23 mouse cellular contexts compared by ENCODE assay signal in the genomic region with DNA sequence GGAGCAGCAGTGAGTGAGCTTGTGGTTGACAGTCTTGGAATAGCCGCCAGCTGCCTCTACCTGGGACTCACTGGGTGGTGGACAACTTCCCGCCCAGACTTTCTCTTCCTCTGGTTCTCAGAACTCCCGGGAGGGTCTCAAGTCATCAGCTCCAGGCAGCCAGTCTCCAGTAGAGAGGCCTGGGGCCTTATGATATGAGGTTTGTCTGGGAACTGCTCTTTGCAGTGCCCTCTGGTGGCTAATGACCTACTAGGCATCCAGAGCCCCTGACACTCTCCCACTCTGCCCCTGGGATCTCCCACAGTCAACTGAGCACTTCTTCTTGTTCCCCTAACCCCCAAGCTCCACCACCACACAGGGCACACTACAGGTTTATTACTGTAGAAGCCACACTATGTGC. TPM values are rescaled to one million over a fixed set of nuclear protein-coding genes. Genes with fewer than 3 reads are reported as not detected.
DNase-seq lines count a peak whose midpoint lies in the region; ATAC-seq and TF ChIP-seq lines count a peak whose summit lies in the region.
"Had no signal": no experiment of that assay in that cellular context is flagged by ENCODE, and none has a peak within 500 bp of the region (broad histone marks: within the 10 kb centered on the region; RNA-seq: fewer than 3 reads in every experiment).

No protein-coding gene starts in this region.

- H3K4me3 ChIP-seq in kidney, postnatal 0 days (replicated peaks; ENCODE audit: low read depth, low read length) = no peak overlapping the region
- H3K4me3 ChIP-seq in midbrain, postnatal 0 days (ENCODE audit: low read depth, low read length) = no peak overlapping the region
- no peak overlapping the region for H3K4me3 ChIP-seq in midbrain, embryonic 15.5 days
- H3K4me3 ChIP-seq in stomach, postnatal 0 days (ENCODE audit: low read depth, low read length) = no peak overlapping the region
- H3K4me3 ChIP-seq: heart, adult 2 months; hindbrain, embryonic 15.5 days; intestine, embryonic 15.5 days; limb, embryonic 15.5 days; lung, embryonic 15.5 days; midbrain, embryonic 10.5 days had no signal

- H3K27me3 ChIP-seq in kidney, postnatal 0 days (ENCODE audit: insufficient read depth, low read length) = no peaks in the 10 kb centered on the region
- H3K27me3 ChIP-seq in midbrain, postnatal 0 days (ENCODE audit: insufficient read depth, low read length) = no peaks in the 10 kb centered on the region
- H3K27me3 ChIP-seq in midbrain, embryonic 15.5 days (replicated peaks) = no peaks in the 10 kb centered on the region
- no peaks in the 10 kb centered on the region for H3K27me3 ChIP-seq in stomach, postnatal 0 days (ENCODE audit: control insufficient read depth, insufficient read depth, low read length)
- H3K27me3 ChIP-seq: hindbrain, embryonic 15.5 days; intestine, embryonic 15.5 days; limb, embryonic 15.5 days; lung, embryonic 15.5 days had no signal

- no peak overlapping the region for H3K4me2 ChIP-seq in kidney, postnatal 0 days (ENCODE audit: low read length)
- H3K4me2 ChIP-seq in midbrain, postnatal 0 days (ENCODE audit: low read depth, low read length, poor library complexity, severe bottlenecking) = no peak overlapping the region
- no peak overlapping the region for H3K4me2 ChIP-seq in midbrain, embryonic 15.5 days
- no peak overlapping the region for H3K4me2 ChIP-seq in stomach, postnatal 0 days (replicated peaks; ENCODE audit: low read depth)
- H3K4me2 ChIP-seq: hindbrain, embryonic 15.5 days; intestine, embryonic 15.5 days; limb, embryonic 15.5 days; lung, embryonic 15.5 days had no signal

- no peak for ATAC-seq in kidney, postnatal 0 days (replicated peaks; ENCODE audit: low FRiP score, low read depth)
- no peak for ATAC-seq in midbrain, postnatal 0 days (ENCODE audit: low FRiP score)
- no peak for ATAC-seq in midbrain, embryonic 15.5 days (replicated peaks)
- ATAC-seq in stomach, postnatal 0 days (ENCODE audit: low FRiP score, low TSS enrichment) = no peak
- ATAC-seq: forebrain, embryonic 16.5 days; intestine, embryonic 15.5 days had no signal

- TF ChIP-seq EP300 in stomach, postnatal 0 days (optimal IDR thresholded peaks at IDR 0.05) = no peak

- peak; percentile 42 for TF ChIP-seq CTCF in kidney, postnatal 0 days (IDR thresholded peaks at IDR 0.05; ENCODE audit: low read depth)
- peak; percentile 42 for TF ChIP-seq CTCF in midbrain, postnatal 0 days (IDR thresholded peaks at IDR 0.05)
- peak; percentile 45 for TF ChIP-seq CTCF in stomach, postnatal 0 days (IDR thresholded peaks at IDR 0.05; ENCODE audit: low read depth)

- no peaks in the 10 kb centered on the region for H3K36me3 ChIP-seq in kidney, postnatal 0 days (ENCODE audit: insufficient read depth, low read length)
- no peaks in the 10 kb centered on the region for H3K36me3 ChIP-seq in midbrain, postnatal 0 days (ENCODE audit: insufficient read depth, low read length)
- H3K36me3 ChIP-seq in midbrain, embryonic 15.5 days (replicated peaks) = no peaks in the 10 kb centered on the region
- no peaks in the 10 kb centered on the region for H3K36me3 ChIP-seq in stomach, postnatal 0 days (ENCODE audit: control insufficient read depth, insufficient read depth, low read length)
- H3K36me3 ChIP-seq: hindbrain, embryonic 15.5 days; intestine, embryonic 15.5 days; limb, embryonic 15.5 days; lung, embryonic 15.5 days; midbrain, embryonic 10.5 days had no signal

- peak; percentile 47 for DNase-seq in embryo, embryonic 10 days (ENCODE audit: low spot score)
- no peak for DNase-seq in embryo, embryonic 11 days
- DNase-seq in kidney, postnatal 0 days (ENCODE audit: low spot score) = no peak
- no peak for DNase-seq in kidney, adult 8-10 months
- DNase-seq in midbrain, postnatal 0 days (ENCODE audit: low spot score) = no peak
- no peak for DNase-seq in stomach, postnatal 0 days (ENCODE audit: low spot score)
- no peak for DNase-seq in adrenal gland, postnatal 36 days
- DNase-seq: adrenal gland, adult 2 months; cerebellum, adult 9-10 months; gastrocnemius, postnatal 14 days; heart, adult 2 months; kidney, postnatal 36 days; thymus, postnatal 25 days had no signal

- no peak overlapping the region for H3K27ac ChIP-seq in kidney, postnatal 0 days
- H3K27ac ChIP-seq in midbrain, postnatal 0 days (ENCODE audit: low read depth, low read length) = no peak overlapping the region
- no peak overlapping the region for H3K27ac ChIP-seq in midbrain, embryonic 15.5 days
- no peak overlapping the region for H3K27ac ChIP-seq in stomach, postnatal 0 days (replicated peaks)
- H3K27ac ChIP-seq: heart, adult 2 months; hindbrain, embryonic 15.5 days; intestine, embryonic 15.5 days; limb, embryonic 15.5 days; liver, embryonic 14.5 days; lung, embryonic 15.5 days; midbrain, embryonic 10.5 days had no signal

- no peaks in the 10 kb centered on the region for H3K4me1 ChIP-seq in kidney, postnatal 0 days (replicated peaks; ENCODE audit: insufficient read depth, low read length)
- no peaks in the 10 kb centered on the region for H3K4me1 ChIP-seq in midbrain, postnatal 0 days (ENCODE audit: insufficient read depth, low read length)
- H3K4me1 ChIP-seq in midbrain, embryonic 15.5 days = peaks cover 11% of the 10 kb centered on the region
- H3K4me1 ChIP-seq in stomach, postnatal 0 days (replicated peaks; ENCODE audit: control insufficient read depth, insufficient read depth) = no peaks in the 10 kb centered on the region
- H3K4me1 ChIP-seq: intestine, embryonic 15.5 days; lung, embryonic 15.5 days had no signal

- WGBS in kidney, postnatal 0 days = 58% methylated on average over 3 of the region's 3 CpGs
- WGBS in midbrain, postnatal 0 days = 61% methylated on average over 3 of the region's 3 CpGs
- WGBS in midbrain, embryonic 15.5 days = 41% methylated on average over 3 of the region's 3 CpGs
- 35% methylated on average over 3 of the region's 3 CpGs for WGBS in stomach, postnatal 0 days

- H3K9me3 ChIP-seq in kidney, postnatal 0 days (replicated peaks; ENCODE audit: low read length) = no peaks in the 10 kb centered on the region
- H3K9me3 ChIP-seq in midbrain, postnatal 0 days (ENCODE audit: low read length) = no peaks in the 10 kb centered on the region
- H3K9me3 ChIP-seq in midbrain, embryonic 15.5 days = no peaks in the 10 kb centered on the region
- no peaks in the 10 kb centered on the region for H3K9me3 ChIP-seq in stomach, postnatal 0 days (ENCODE audit: control insufficient read depth, low read length)
- H3K9me3 ChIP-seq: hindbrain, embryonic 15.5 days; intestine, embryonic 15.5 days; limb, embryonic 15.5 days; lung, embryonic 15.5 days; midbrain, embryonic 10.5 days had no signal

- H3K9ac ChIP-seq in kidney, postnatal 0 days (ENCODE audit: low read depth, low read length) = no peak overlapping the region
- H3K9ac ChIP-seq in midbrain, postnatal 0 days (replicated peaks; ENCODE audit: low read length, poor library complexity, severe bottlenecking) = no peak overlapping the region
- no peak overlapping the region for H3K9ac ChIP-seq in midbrain, embryonic 15.5 days
- no peak overlapping the region for H3K9ac ChIP-seq in stomach, postnatal 0 days (ENCODE audit: low read length)
- H3K9ac ChIP-seq: hindbrain, embryonic 15.5 days; intestine, embryonic 15.5 days; limb, embryonic 15.5 days; liver, embryonic 14.5 days; lung, embryonic 15.5 days had no signal

RNA-seq across cellular contexts. Expression of a gene that starts 27.7 kb away (rescaled TPM):
- 0.14 and 0.24 TPM in 2 replicates for polyA plus RNA-seq in kidney, postnatal 0 days (2015; fragmentation: Nextera tagmentation; extraction: Ambion mirVana)
- total RNA-seq in midbrain, postnatal 0 days (2014; rRNA removed) = 14.7 and 16.9 TPM in 2 replicates
- 3.3 and 4.0 TPM in 2 replicates for polyA plus RNA-seq in midbrain, postnatal 0 days (2015; fragmentation: Nextera tagmentation; extraction: Ambion mirVana)
- 3.2 and 3.4 TPM in 2 replicates for polyA plus RNA-seq in midbrain, embryonic 15.5 days (2015; fragmentation: Nextera tagmentation; extraction: Ambion mirVana)
- 0.16 and 0.23 TPM in 2 replicates for polyA plus RNA-seq in stomach, postnatal 0 days (2015; fragmentation: Nextera tagmentation; extraction: Ambion mirVana)
- total RNA-seq in adrenal gland, postnatal 36 days (2021) = under 1 TPM in 1 of 2 experiments, not detected in 1; 0.13 TPM
- total RNA-seq: common myeloid progenitor, adult 5-6 weeks had no signal
- polyA plus RNA-seq: spleen, adult 2 months had no signal
